Mouse (Mus musculus) cerebellum, adult 2 months (tissue): ENCODE data around the gene Kynu.

ENCODE experiments used
- CTCF ChIP-seq: fragments of 200-500 bp; IDR thresholded peaks from 2 replicates; pipeline ENCODE4 v1.5.1; 2011; ENCODE audit warnings: low read depth, mild to moderate bottlenecking, control low read depth, low read length, moderate library complexity, borderline replicate concordance; ENCODE audit not compliant: insufficient read depth
- POLR2A ChIP-seq: fragments of 200-500 bp; IDR thresholded peaks from 2 replicates; pipeline ENCODE4 v1.6.1; 2011; ENCODE audit warnings: low read length, control low read depth, borderline replicate concordance; ENCODE audit not compliant: insufficient read depth

- TF ChIP-seq CTCF (no peak), POLR2A (no peak)
Observed at GRCm38 (mm10) chr2:43674098-43674497, 119.0 kb downstream of the Kynu start.
